Mouse (Mus musculus): ENCODE measurements around the gene E030025P04Rik. TPM values are rescaled to one million over a fixed set of nuclear protein-coding genes. Genes with fewer than 3 reads are reported as not detected.

E030025P04Rik gene
- 0.14 TPM in 1 of 2 replicates, not detected in the other for polyA plus RNA-seq (2015; fragmentation: Nextera tagmentation; extraction: Ambion mirVana)

- no peaks in the 10 kb centered on the region for H3K27me3 ChIP-seq
- 0 out of 2 replicates have a peak, but pooled peaks cover 3% of the 10 kb centered on the region for H3K4me1 ChIP-seq (replicated peaks)
- no peak within 1 kb of the TSS for H3K4me2 ChIP-seq
- no peak within 1 kb of the TSS for H3K9ac ChIP-seq
- H3K4me3 ChIP-seq, result no peak within 1 kb of the TSS
- H3K27ac ChIP-seq (replicated peaks), result no peak within 1 kb of the TSS
- no peaks in the 10 kb centered on the region for H3K36me3 ChIP-seq
- 59% methylated on average over 4 of the region's 4 CpGs for WGBS
- H3K9me3 ChIP-seq, result no peaks in the 10 kb centered on the region
- no peak for ATAC-seq (ENCODE audit: low FRiP score, low read depth)
Observed at GRCm38 (mm10) chr11:109144236-109144635, at the start of gene E030025P04Rik. Gene E030025P04Rik (minus strand): TSS chr11:109144369.

GRCm38 (mm10) chr11:109192673-109193557 lies 48.7 kb upstream of the E030025P04Rik start:
- Histone ChIP-seq H3K4me2 (no peak overlapping the region), H3K9me3 (no peaks in the 10 kb centered on the region), H3K36me3 (no peaks in the 10 kb centered on the region), H3K27ac (replicated peaks) (no peak overlapping the region), H3K27me3 (no peaks in the 10 kb centered on the region), H3K9ac (no peak overlapping the region), H3K4me3 (no peak overlapping the region), H3K4me1 (replicated peaks) (peaks cover 4% of the 10 kb centered on the region)
- peak; percentile 78; the same call in 1 of the 2 replicates for ATAC-seq (ENCODE audit: low FRiP score, low read depth)
- 37% methylated on average over 15 of the region's 15 CpGs for WGBS

GRCm38 (mm10) chr11:109188235-109188634 lies 44.1 kb upstream of the E030025P04Rik start:
- no peak overlapping the region for H3K9ac ChIP-seq
- WGBS, result 93% methylated on average over 5 of the region's 5 CpGs
- H3K4me2 ChIP-seq, result no peak overlapping the region
- no peak overlapping the region for H3K27ac ChIP-seq (replicated peaks)
- no peaks in the 10 kb centered on the region for H3K27me3 ChIP-seq
- peaks cover 4% of the 10 kb centered on the region for H3K4me1 ChIP-seq (replicated peaks)
- H3K9me3 ChIP-seq, result no peaks in the 10 kb centered on the region
- no peaks in the 10 kb centered on the region for H3K36me3 ChIP-seq
- no peak overlapping the region for H3K4me3 ChIP-seq
- ATAC-seq (ENCODE audit: low FRiP score, low read depth), result no peak

- H3K27me3 ChIP-seq, result no peaks in the 10 kb centered on the region
- H3K4me3 ChIP-seq, result no peak overlapping the region
- H3K4me1 ChIP-seq (replicated peaks), result no peaks in the 10 kb centered on the region; the same call in 1 of the 2 replicates
- ATAC-seq (ENCODE audit: low FRiP score, low read depth), result no peak
- H3K4me2 ChIP-seq, result no peak overlapping the region
- H3K36me3 ChIP-seq, result no peaks in the 10 kb centered on the region
- WGBS, result 80% methylated on average over 6 of the region's 6 CpGs
- no peaks in the 10 kb centered on the region for H3K9me3 ChIP-seq
- no peak overlapping the region for H3K27ac ChIP-seq (replicated peaks)
- no peak overlapping the region for H3K9ac ChIP-seq
Observed at GRCm38 (mm10) chr11:109187631-109188184, 43.5 kb upstream of the E030025P04Rik start.

GRCm38 (mm10) chr11:109181118-109181517 lies 36.9 kb upstream of the E030025P04Rik start:
- Histone ChIP-seq H3K4me3 (no peak overlapping the region), H3K27me3 (no peaks in the 10 kb centered on the region), H3K4me1 (replicated peaks) (peaks cover 8% of the 10 kb centered on the region; the same call in 1 of the 2 replicates), H3K27ac (replicated peaks) (no peak overlapping the region), H3K9me3 (no peaks in the 10 kb centered on the region), H3K36me3 (no peaks in the 10 kb centered on the region), H3K9ac (no peak overlapping the region), H3K4me2 (no peak overlapping the region)
- WGBS, result 72% methylated on average over 7 of the region's 7 CpGs
- ATAC-seq (ENCODE audit: low FRiP score, low read depth), result no peak

- Histone ChIP-seq H3K36me3 (no peaks in the 10 kb centered on the region), H3K4me1 (replicated peaks) (peaks cover 8% of the 10 kb centered on the region; the same call in 1 of the 2 replicates), H3K27ac (replicated peaks) (no peak overlapping the region), H3K9me3 (no peaks in the 10 kb centered on the region), H3K4me2 (no peak overlapping the region), H3K9ac (no peak overlapping the region), H3K4me3 (no peak overlapping the region), H3K27me3 (no peaks in the 10 kb centered on the region)
- WGBS, result 96% methylated on average over 11 of the region's 11 CpGs
- no peak for ATAC-seq (ENCODE audit: low FRiP score, low read depth)
Observed at GRCm38 (mm10) chr11:109180290-109180689, 36.1 kb upstream of the E030025P04Rik start.

- no peak overlapping the region for H3K4me2 ChIP-seq
- H3K36me3 ChIP-seq, result no peaks in the 10 kb centered on the region
- 0 out of 2 replicates have a peak, but pooled peaks have one; percentile 71 for ATAC-seq (ENCODE audit: low FRiP score, low read depth)
- 49% methylated on average over 8 of the region's 8 CpGs for WGBS
- H3K27ac ChIP-seq (replicated peaks), result no peak overlapping the region
- peaks cover 8% of the 10 kb centered on the region; the same call in 1 of the 2 replicates for H3K4me1 ChIP-seq (replicated peaks)
- H3K9ac ChIP-seq, result no peak overlapping the region
- H3K9me3 ChIP-seq, result no peaks in the 10 kb centered on the region
- no peak overlapping the region for H3K4me3 ChIP-seq
- H3K27me3 ChIP-seq, result no peaks in the 10 kb centered on the region
Observed at GRCm38 (mm10) chr11:109178788-109179518, 34.8 kb upstream of the E030025P04Rik start.

GRCm38 (mm10) chr11:109175376-109175969 lies 31.3 kb upstream of the E030025P04Rik start:
- ATAC-seq (ENCODE audit: low FRiP score, low read depth), result no peak

GRCm38 (mm10) chr11:109172224-109172623 lies 28.1 kb upstream of the E030025P04Rik start:
- Histone ChIP-seq H3K9me3 (no peaks in the 10 kb centered on the region), H3K4me2 (no peak overlapping the region), H3K36me3 (no peaks in the 10 kb centered on the region), H3K4me1 (replicated peaks) (no peaks in the 10 kb centered on the region), H3K9ac (no peak overlapping the region), H3K27ac (replicated peaks) (no peak overlapping the region), H3K4me3 (no peak overlapping the region), H3K27me3 (no peaks in the 10 kb centered on the region)
- 88% methylated on average over 1 of the region's 1 CpGs for WGBS
- no peak for ATAC-seq (ENCODE audit: low FRiP score, low read depth)

More at GRCm38 (mm10) chr11:109175376-109175969, 31.3 kb upstream of the E030025P04Rik start:
- H3K27me3 ChIP-seq, result no peaks in the 10 kb centered on the region
- no peak overlapping the region for H3K9ac ChIP-seq
- no peak overlapping the region for H3K27ac ChIP-seq (replicated peaks)
- no peak overlapping the region for H3K4me2 ChIP-seq
- no peaks in the 10 kb centered on the region for H3K9me3 ChIP-seq
- no peak overlapping the region for H3K4me3 ChIP-seq
- H3K4me1 ChIP-seq (replicated peaks), result no peaks in the 10 kb centered on the region; the same call in 1 of the 2 replicates
- 91% methylated on average over 8 of the region's 8 CpGs for WGBS
- H3K36me3 ChIP-seq, result no peaks in the 10 kb centered on the region

GRCm38 (mm10) chr11:109170771-109171170 lies 26.6 kb upstream of the E030025P04Rik start:
- ATAC-seq (ENCODE audit: low FRiP score, low read depth), result no peak
- H3K4me3 ChIP-seq, result no peak overlapping the region
- WGBS, result 93% methylated on average over 6 of the region's 6 CpGs
- no peaks in the 10 kb centered on the region for H3K27me3 ChIP-seq
- H3K27ac ChIP-seq (replicated peaks), result no peak overlapping the region
- no peaks in the 10 kb centered on the region for H3K4me1 ChIP-seq (replicated peaks)
- H3K9ac ChIP-seq, result no peak overlapping the region
- H3K4me2 ChIP-seq, result no peak overlapping the region
- no peaks in the 10 kb centered on the region for H3K36me3 ChIP-seq
- H3K9me3 ChIP-seq, result no peaks in the 10 kb centered on the region

GRCm38 (mm10) chr11:109157694-109158093 lies 13.5 kb upstream of the E030025P04Rik start:
- 74% methylated on average over 4 of the region's 5 CpGs for WGBS
- Histone ChIP-seq H3K27ac (replicated peaks) (no peak overlapping the region), H3K36me3 (no peaks in the 10 kb centered on the region), H3K9me3 (no peaks in the 10 kb centered on the region), H3K4me1 (replicated peaks) (no peaks in the 10 kb centered on the region), H3K27me3 (no peaks in the 10 kb centered on the region), H3K9ac (no peak overlapping the region), H3K4me3 (no peak overlapping the region), H3K4me2 (no peak overlapping the region)
- no peak for ATAC-seq (ENCODE audit: low FRiP score, low read depth)

Measured in hindbrain, embryonic 15.5 days (tissue).